Mouse (Mus musculus) C2C12 (cell line): ENCODE results near the gene Gm20458.

Experiments
- CTCF ChIP-seq: IDR thresholded peaks from one replicate; pipeline ENCODE4 v1.5.1; 2011; ENCODE audit not compliant: control insufficient read depth, insufficient read depth, insufficient read length
- FOSL1 ChIP-seq: IDR thresholded peaks from one replicate; pipeline ENCODE4 v1.8.0; 2011; ENCODE audit warnings: mild to moderate bottlenecking, low read length; ENCODE audit not compliant: poor library complexity, insufficient read depth, severe bottlenecking
- MAX ChIP-seq: IDR thresholded peaks from one replicate; pipeline ENCODE4 v1.6.1; 2011; ENCODE audit warnings: mild to moderate bottlenecking, control low read depth
- MYOD1 ChIP-seq: IDR thresholded peaks from one replicate; pipeline ENCODE4 v1.6.1; 2011; ENCODE audit warnings: low read depth; ENCODE audit not compliant: control insufficient read depth, insufficient read length
- MYOG ChIP-seq: IDR thresholded peaks from one replicate; pipeline ENCODE4 v1.6.1; 2011; ENCODE audit not compliant: control insufficient read depth, insufficient read length; ENCODE audit errors: extremely low read depth
- USF1 ChIP-seq: IDR thresholded peaks from one replicate; pipeline ENCODE4 v1.6.1; 2011; ENCODE audit warnings: low read depth, mild to moderate bottlenecking, control low read depth, moderate library complexity

- TF ChIP-seq CTCF (no peak), USF1 (no peak), MYOD1 (no peak), MAX (no peak), MYOG (no peak), FOSL1 (no peak)
Observed at GRCm38 (mm10) chr2:164485681-164486257, 25.0 kb downstream of the Gm20458 start, which contains the start of gene Dbndd2.
